In genomic region chr3:107579466-107579865, GRCm38 (mm10) we compare ENCODE assay signal across 9 mouse cellular contexts. TPM values are rescaled to one million over a fixed set of nuclear protein-coding genes. Genes with fewer than 3 reads are reported as not detected.
DNase-seq lines count a peak whose midpoint lies in the region.
"Had no signal": no experiment of that assay in that cellular context is flagged by ENCODE, and none has a peak within 500 bp of the region (broad histone marks: within the 10 kb centered on the region; RNA-seq: fewer than 3 reads in every experiment).

No protein-coding gene starts in this region.

- peak; percentile 69 for DNase-seq in ovary, postnatal 14 days (ENCODE audit: low spot score)
- no peak for DNase-seq in ovary, adult 18-20 months (ENCODE audit: low spot score)
- DNase-seq in T-cell, adult 2 months (ENCODE audit: low spot score): peak; percentile 20
- DNase-seq in cerebellum, adult 9-10 months: peak; percentile 81
- DNase-seq in gastrocnemius, postnatal 10 days: peak; percentile 77
- peak; percentile 68 to 85 for DNase-seq in left cerebral cortex, postnatal 14 days (ENCODE audit: low spot score in 2 of 2)
- peak; percentile 62 for DNase-seq in naive thymus-derived CD4-positive, alpha-beta T cell, adult 2 months (ENCODE audit: low read depth)
- no peak for DNase-seq in urinary bladder, adult 18-20 months (ENCODE audit: low spot score in 2 of 2)

- intact Hi-C loops in left cerebral cortex, postnatal 14 days (cut with DNase I): no loop called here

RNA-seq across cellular contexts. Expression of gene Alx3, which starts 15.4 kb away (rescaled TPM):
- not detected for total RNA-seq in gastrocnemius, postnatal 10 days (2021)
- 1 to 10 TPM; 1.1 to 1.9 TPM for total RNA-seq in left cerebral cortex, postnatal 14 days (2021)
- total RNA-seq: gastrocnemius, postnatal 4 days had no signal

RNA-seq across cellular contexts. Expression of gene Ubl4b, which starts 24.6 kb away (rescaled TPM):
- total RNA-seq in gastrocnemius, postnatal 10 days (2021): not detected
- under 1 TPM in 1 of 2 experiments, not detected in 1; 0.24 TPM for total RNA-seq in left cerebral cortex, postnatal 14 days (2021)
- total RNA-seq: gastrocnemius, postnatal 4 days had no signal

RNA-seq across cellular contexts. Expression of gene Gm10961, which starts 51.7 kb away (rescaled TPM):
- not detected for total RNA-seq in gastrocnemius, postnatal 10 days (2021)
- total RNA-seq in left cerebral cortex, postnatal 14 days (2021): not detected
- total RNA-seq: gastrocnemius, postnatal 4 days had no signal

RNA-seq across cellular contexts. Expression of gene Strip1, which starts 52.0 kb away (rescaled TPM):
- total RNA-seq in gastrocnemius, postnatal 10 days (2021): 10 to 100 TPM; 21.4 to 24.1 TPM
- 10 to 100 TPM; 64.3 to 66.9 TPM for total RNA-seq in left cerebral cortex, postnatal 14 days (2021)

Comparison
In these comparisons a context has a peak if more than half of its experiments do, and no peak if none do; other contexts are left out.
1. DNase-seq: peak in ovary, postnatal 14 days (single experiment), T-cell, adult 2 months (single experiment), cerebellum, adult 9-10 months (single experiment), gastrocnemius, postnatal 10 days (single experiment), left cerebral cortex, postnatal 14 days (2 of 2) and naive thymus-derived CD4-positive, alpha-beta T cell, adult 2 months (single experiment); none in ovary, adult 18-20 months (single experiment) and urinary bladder, adult 18-20 months (0 of 2).